Mouse (Mus musculus) layer of hippocampus, adult 2 months (tissue): ENCODE results near the gene Sept12. TPM values are rescaled to one million over a fixed set of nuclear protein-coding genes. Genes with fewer than 3 reads are reported as not detected.

Experiments
- DNase-seq, 2 experiments: peaks; one replicate each; pipeline ENCODE4 v3.0.0; 2022; ENCODE audit warnings: low spot score in 2 of 2
- H3K27ac ChIP-seq: fragments of 200-600 bp; 2 replicates; pipeline ENCODE4 v1.8.1; 2022
- H3K4me3 ChIP-seq: fragments of 200-600 bp; 2 replicates; pipeline ENCODE4 v1.8.1; 2022; ENCODE audit warnings: mild to moderate bottlenecking
- CTCF ChIP-seq: fragments of 200-600 bp; conservative IDR thresholded peaks from 2 replicates; pipeline ENCODE4 v1.8.1; 2022; ENCODE audit warnings: antibody characterized with exemption, mild to moderate bottlenecking, moderate library complexity
- total RNA-seq, 2 experiments: library from RNA; stranded (reverse); gene quantifications; 2 replicates each; pipeline ENCODE4 v1.2.3; 2021

Sept12 gene
- total RNA-seq, 2 experiments from 2014 or later, result not detected

- DNase-seq, result no peak
- Histone ChIP-seq H3K27ac (peak overlapping the region; percentile 97), H3K4me3 (no peak overlapping the region; the same call in 1 of the 2 replicates)
- no peak for TF ChIP-seq CTCF
Observed at GRCm38 (mm10) chr16:4965392-4966129, 32.1 kb downstream of the Sept12 start.

DNA sequence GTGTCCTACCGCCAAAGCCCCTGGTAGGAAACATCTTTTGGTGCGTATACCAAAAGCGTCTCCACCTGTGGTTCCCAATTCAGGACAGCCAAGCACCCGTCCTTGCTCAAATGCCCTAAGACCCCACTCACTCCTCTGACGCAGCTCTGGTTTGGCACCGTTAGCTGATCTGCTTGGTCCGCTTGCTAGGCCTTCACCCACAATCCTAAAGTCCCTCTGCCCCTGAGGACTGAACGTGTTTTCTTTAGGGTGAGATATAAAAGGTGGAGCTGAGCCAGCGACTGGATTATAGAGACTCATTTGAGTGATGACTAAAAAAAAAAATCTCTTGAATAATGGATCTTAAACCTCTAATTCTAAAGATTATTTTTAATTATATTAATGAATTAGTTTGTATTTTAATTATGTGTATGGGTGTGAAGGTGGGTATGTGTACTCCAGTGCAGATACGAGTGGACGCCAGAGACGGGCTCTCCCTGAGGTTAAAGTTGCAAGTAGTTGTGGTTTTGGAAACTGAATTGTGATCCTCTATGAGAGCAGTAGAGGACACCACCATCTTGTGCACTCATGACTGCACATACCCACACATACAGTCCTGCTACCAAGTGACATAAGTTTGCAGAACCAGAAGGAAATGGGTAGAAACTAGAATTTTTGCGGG lies 32.8 kb downstream of the Sept12 start:
- H3K4me3 ChIP-seq, result peak overlapping the region; percentile 75
- peak overlapping the region; percentile 97 for H3K27ac ChIP-seq
- no peak for TF ChIP-seq CTCF
- DNase-seq, result no peak

GRCm38 (mm10) chr16:4963797-4964709 lies 33.6 kb downstream of the Sept12 start, which contains the start of gene Anks3:
TSS of gene Anks3 (minus strand) at chr16:4964205.
- no peak for TF ChIP-seq CTCF
- DNase-seq, result peak; percentile 99 to 100
- Histone ChIP-seq H3K4me3 (peak within 1 kb of the TSS; percentile 75), H3K27ac (peak within 1 kb of the TSS; percentile 97)

DNA sequence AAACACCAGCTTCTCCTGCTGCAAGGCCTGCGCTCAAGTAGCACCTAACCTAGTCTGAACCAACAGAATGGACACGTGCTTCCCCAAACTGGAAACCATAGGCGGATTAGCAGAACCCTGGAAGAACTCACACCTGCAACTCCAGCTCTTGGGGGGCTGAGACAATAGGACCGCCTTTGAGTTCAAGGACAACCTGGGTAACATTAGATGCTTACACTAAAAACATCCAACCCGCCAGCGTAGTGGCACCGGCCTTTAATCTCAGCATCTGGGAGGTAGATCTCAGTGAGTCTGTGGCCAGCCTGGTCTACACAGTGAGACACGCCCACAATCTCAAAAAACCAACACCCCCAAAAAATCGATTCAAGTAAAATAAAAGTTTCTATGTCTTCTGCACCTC lies 34.3 kb downstream of the Sept12 start:
- Histone ChIP-seq H3K27ac (peak overlapping the region; percentile 97), H3K4me3 (peak overlapping the region; percentile 75)
- TF ChIP-seq CTCF, result no peak
- DNase-seq, result no peak

DNA sequence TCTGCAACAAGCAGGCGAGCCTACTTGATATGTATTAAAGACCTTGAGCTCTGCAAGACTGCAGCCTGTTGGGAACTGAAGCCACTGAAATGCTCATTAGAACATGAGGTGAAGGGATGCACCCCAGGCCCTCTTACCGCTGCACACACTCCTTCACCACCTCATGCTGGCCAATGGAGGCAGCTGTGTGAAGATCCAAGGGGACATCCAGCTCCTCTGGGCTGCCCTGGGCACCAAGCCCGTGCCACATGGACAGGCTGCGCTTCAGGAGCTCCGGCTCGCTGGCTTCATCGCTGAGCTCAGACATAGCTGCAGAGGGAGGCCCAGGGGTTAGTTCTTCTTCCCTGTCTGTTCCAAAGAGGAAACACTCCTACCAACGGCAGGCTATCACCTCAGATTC lies 37.4 kb downstream of the Sept12 start:
- no peak for DNase-seq
- no peak for TF ChIP-seq CTCF
- peak overlapping the region; percentile 44; the same call in 1 of the 2 replicates for H3K27ac ChIP-seq
- no peak overlapping the region for H3K4me3 ChIP-seq

DNA sequence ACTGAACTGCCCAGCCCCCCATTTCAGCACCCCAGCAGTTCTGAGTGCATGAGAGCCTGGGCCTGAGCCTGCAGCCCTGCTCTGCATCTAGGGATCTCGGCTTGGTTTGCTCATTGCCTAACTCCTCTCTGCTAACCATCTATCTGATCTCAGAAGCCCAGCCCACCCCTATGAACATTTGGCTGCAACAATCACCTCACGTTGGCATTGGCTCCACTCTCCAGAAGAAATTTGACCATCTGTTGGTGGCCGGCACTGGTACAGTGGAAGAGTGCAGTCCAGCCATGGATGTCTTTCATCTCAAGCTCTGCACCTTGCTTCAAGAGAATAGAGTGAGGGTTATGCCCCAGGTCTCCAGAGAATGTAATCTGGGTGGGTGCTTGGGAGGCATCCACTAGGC lies 40.2 kb downstream of the Sept12 start:
- no peak for DNase-seq
- TF ChIP-seq CTCF, result no peak
- Histone ChIP-seq H3K27ac (peak overlapping the region; percentile 90), H3K4me3 (no peak overlapping the region)

- Histone ChIP-seq H3K27ac (peak overlapping the region; percentile 90), H3K4me3 (no peak overlapping the region)
- TF ChIP-seq CTCF, result no peak
- no peak for DNase-seq
Observed at GRCm38 (mm10) chr16:4956609-4957008, 41.0 kb downstream of the Sept12 start.

DNA sequence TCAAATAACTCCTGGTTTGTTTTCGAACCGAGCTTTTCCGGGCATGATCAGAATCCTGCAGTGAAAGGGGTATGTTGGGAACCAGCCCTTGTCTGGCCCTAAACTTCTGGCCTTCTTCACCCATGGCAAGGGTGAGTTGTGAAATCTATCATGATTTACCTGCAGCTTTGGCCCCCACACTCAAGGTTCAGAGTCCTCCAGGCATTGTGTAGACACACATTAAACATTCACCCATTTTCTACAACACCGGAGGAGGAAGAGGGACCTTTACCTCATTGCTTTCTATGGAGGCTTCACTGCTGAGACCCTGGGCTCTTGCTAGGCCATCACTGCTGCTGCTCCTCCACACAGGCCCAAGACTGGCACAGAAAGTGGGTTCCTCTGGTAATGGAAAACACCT lies 50.3 kb downstream of the Sept12 start:
- Histone ChIP-seq H3K4me3 (no peak overlapping the region), H3K27ac (no peak overlapping the region; the same call in 1 of the 2 replicates)
- no peak for TF ChIP-seq CTCF
- no peak for DNase-seq

DNA sequence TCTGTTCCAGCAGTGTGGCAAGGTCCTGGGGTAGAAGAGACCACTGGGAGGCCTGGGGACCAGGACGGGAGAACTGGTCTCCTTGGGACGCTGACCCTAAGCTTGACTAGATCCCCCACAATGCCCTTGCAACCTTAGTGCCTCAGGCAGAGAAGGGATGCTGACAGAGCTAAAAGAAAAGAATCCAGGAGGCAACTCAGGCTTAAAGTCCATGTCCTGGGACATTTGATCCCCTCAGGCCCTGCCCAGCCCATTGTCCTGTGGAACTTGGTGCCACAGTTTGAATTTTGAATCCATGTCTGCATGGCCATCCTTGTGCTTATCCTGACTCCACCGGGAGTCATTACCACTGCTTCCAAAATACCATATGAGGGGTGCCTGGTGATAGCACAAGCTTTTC lies 51.5 kb downstream of the Sept12 start:
- no peak overlapping the region for H3K4me3 ChIP-seq
- DNase-seq, result no peak
- H3K27ac ChIP-seq, result no peak overlapping the region
- no peak for TF ChIP-seq CTCF

DNA sequence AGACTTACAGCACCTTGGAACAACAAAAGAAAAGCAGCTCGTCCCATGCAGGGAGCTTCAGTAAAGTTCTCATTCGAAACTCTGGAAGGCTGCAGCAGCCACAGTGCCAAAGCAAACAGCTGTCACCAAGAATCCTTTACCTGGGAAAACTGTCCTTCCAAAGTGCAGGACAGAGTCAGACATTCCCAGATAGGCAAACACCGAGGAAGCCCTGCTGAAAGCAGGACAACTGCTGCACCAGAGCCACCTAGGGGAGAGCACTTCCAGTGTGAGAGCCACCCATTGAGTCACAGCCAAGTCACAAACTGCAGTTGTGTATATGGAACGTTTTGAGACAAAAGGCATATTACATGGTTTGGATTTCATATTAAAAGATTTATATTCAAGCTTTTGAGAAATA lies 52.2 kb downstream of the Sept12 start:
- Histone ChIP-seq H3K4me3 (no peak overlapping the region), H3K27ac (peak overlapping the region; percentile 32; the same call in 1 of the 2 replicates)
- DNase-seq, result no peak
- TF ChIP-seq CTCF, result peak; percentile 38

DNA sequence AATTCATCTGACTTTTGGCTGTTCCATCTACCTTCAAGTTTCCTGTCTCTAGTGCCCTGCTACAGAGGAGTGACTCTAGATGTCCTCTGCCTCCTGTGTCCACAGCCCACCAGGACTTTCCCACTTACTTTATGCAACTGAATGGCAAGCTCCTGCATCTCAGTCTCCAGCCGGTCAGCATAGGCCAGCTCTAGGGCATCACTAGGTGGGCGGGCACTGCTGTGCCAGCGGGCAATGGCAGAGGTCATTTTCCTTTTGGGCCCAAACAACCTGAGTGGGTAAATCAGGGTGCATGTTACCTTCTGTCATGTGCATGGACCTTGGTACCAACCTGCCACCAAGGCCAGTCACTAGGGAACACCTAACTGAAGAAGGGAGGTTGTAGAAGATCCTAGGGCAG lies 54.2 kb downstream of the Sept12 start:
- no peak for TF ChIP-seq CTCF
- H3K4me3 ChIP-seq, result no peak overlapping the region
- H3K27ac ChIP-seq, result 0 out of 2 replicates have a peak overlapping the region, but pooled peaks have one; percentile 7
- DNase-seq, result no peak

GRCm38 (mm10) chr16:4942868-4943267 lies 54.8 kb downstream of the Sept12 start:
- no peak overlapping the region for H3K27ac ChIP-seq
- TF ChIP-seq CTCF, result no peak
- DNase-seq, result no peak
- no peak overlapping the region for H3K4me3 ChIP-seq

GRCm38 (mm10) chr16:4941016-4941415 lies 56.6 kb downstream of the Sept12 start:
- TF ChIP-seq CTCF, result no peak
- Histone ChIP-seq H3K27ac (peak overlapping the region; percentile 10; the same call in 1 of the 2 replicates), H3K4me3 (no peak overlapping the region)
- DNase-seq, result no peak
